Mouse (Mus musculus) liver, postnatal 0 days (tissue): ENCODE results near the gene Nfkb2. TPM values are rescaled to one million over a fixed set of nuclear protein-coding genes. Genes with fewer than 3 reads are reported as not detected.
A peak's percentile ranks its signal among the peaks of the same experiment; 100 is the strongest.

ENCODE experiments used
- ATAC-seq: fragments of 200-750 bp; cut with Nextera tagmentation; 2 replicates; pipeline ENCODE4 v1.8.0; 2017; ENCODE audit warnings: mild to moderate bottlenecking, moderate library complexity
- DNase-seq: peaks from one replicate; pipeline ENCODE4 v3.0.0-alpha.2; 2016
- H3K27ac ChIP-seq: fragments of 300-500 bp; sonication (generic); 2 replicates; pipeline ENCODE4 v1.5.1; 2014; ENCODE audit warnings: antibody characterized with exemption, moderate library complexity, mild to moderate bottlenecking, low read depth
- H3K27me3 ChIP-seq: fragments of 300-500 bp; sonication (generic); 2 replicates; pipeline ENCODE4 v1.6.1; 2014; ENCODE audit warnings: low read length, control low read depth, mixed read lengths; ENCODE audit not compliant: insufficient read depth
- H3K36me3 ChIP-seq: fragments of 300-500 bp; sonication (generic); replicated peaks from 2 replicates; pipeline ENCODE4 v1.6.1; 2014; ENCODE audit warnings: mild to moderate bottlenecking, control low read depth, low read length, moderate library complexity, mixed read lengths; ENCODE audit not compliant: insufficient read depth
- H3K4me1 ChIP-seq: fragments of 300-500 bp; sonication (generic); 2 replicates; pipeline ENCODE4 v1.6.1; 2014; ENCODE audit warnings: antibody characterized with exemption, mild to moderate bottlenecking, control low read depth; ENCODE audit not compliant: insufficient read depth
- H3K4me2 ChIP-seq: fragments of 300-500 bp; sonication (generic); 2 replicates; pipeline ENCODE4 v1.6.1; 2014; ENCODE audit warnings: low read depth, mild to moderate bottlenecking, low read length, moderate library complexity, mixed read lengths
- H3K4me3 ChIP-seq: fragments of 300-500 bp; sonication (generic); 2 replicates; pipeline ENCODE4 v1.5.1; 2014; ENCODE audit warnings: low read depth, low read length
- H3K9ac ChIP-seq: fragments of 300-500 bp; sonication (generic); replicated peaks from 2 replicates; pipeline ENCODE4 v1.6.1; 2014; ENCODE audit warnings: mild to moderate bottlenecking, moderate library complexity
- H3K9me3 ChIP-seq: fragments of 300-500 bp; sonication (generic); 2 replicates; pipeline ENCODE4 v1.6.1; 2016; ENCODE audit warnings: mild to moderate bottlenecking, control low read depth, low read length, mixed read lengths
- CTCF ChIP-seq: sonication (generic); IDR thresholded peaks from 2 replicates; pipeline ENCODE4 v1.5.1; 2016; ENCODE audit warnings: antibody characterized with exemption, low read depth
- EP300 ChIP-seq: IDR thresholded peaks from 2 replicates; pipeline ENCODE4 v1.6.1; 2016; ENCODE audit warnings: antibody characterized with exemption, low read depth, mild to moderate bottlenecking
- WGBS: fragments of 180-500 bp; shearing (Covaris S2); extraction: QIAGEN DNeasy Blood & Tissue Kit; methylation state at CpG from one replicate; pipeline ENCODE4 v1.1.7; 2014; ENCODE audit not compliant: insufficient replicate concordance; 5-methylcytosine and 5-hydroxymethylcytosine counted together
- microRNA counts: library from miRNA; unstranded; fragments of <30 nt; microRNA quantifications from one replicate; lab custom pipeline; 2015
- microRNA-seq: library from miRNA; unstranded; fragments of <30 nt; microRNA quantifications from one replicate; pipeline ENCODE4, GENCODE M21; 2016
- polyA plus RNA-seq: library from polyadenylated mRNA; unstranded; fragments of >200 nt; fragmentation: Nextera tagmentation; extraction: Ambion mirVana; gene quantifications from 2 replicates; pipeline ENCODE4 v1.2.1, GENCODE M21; 2015

Nfkb2 gene
- polyA plus RNA-seq, 1 experiment from 2014 or later = 3.5 TPM

GRCm38 (mm10) chr19:46350168-46350932 is 46.2 kb downstream of the Nfkb2 start, which contains the start of gene 2310034G01Rik:
Gene 2310034G01Rik, minus strand, starts transcription at chr19:46350302.
- Histone ChIP-seq H3K27ac (peak within 1 kb of the TSS; percentile 49), H3K9me3 (no peaks in the 10 kb centered on the region), H3K9ac (peak within 1 kb of the TSS; percentile 68), H3K4me3 (peak within 1 kb of the TSS; percentile 58), H3K36me3 (no peaks in the 10 kb centered on the region), H3K4me1 (peaks cover 18% of the 10 kb centered on the region), H3K4me2 (peak within 1 kb of the TSS; percentile 97), H3K27me3 (no peaks in the 10 kb centered on the region)
- ATAC-seq (no peak), DNase-seq (no peak)
- TF ChIP-seq EP300 (no peak), CTCF (no peak)
- 60% methylated on average over 10 of the region's 10 CpGs for whole genome bisulfite sequencing

- TF ChIP-seq EP300 (no peak), CTCF (no peak)
- under 1% methylated on average over 29 of the region's 29 CpGs for WGBS
- H3K9me3 ChIP-seq = no peaks in the 10 kb centered on the region
- H3K27ac ChIP-seq = peak overlapping the region; percentile 24
- ATAC-seq (peak; percentile 95), DNase-seq (peak; percentile 88)
- peaks cover 21% of the 10 kb centered on the region for H3K4me1 ChIP-seq
- peak overlapping the region; percentile 66 for H3K9ac ChIP-seq
- H3K4me2 ChIP-seq = peak overlapping the region; percentile 97
- H3K4me3 ChIP-seq = peak overlapping the region; percentile 66
- no peaks in the 10 kb centered on the region for H3K27me3 ChIP-seq
- H3K36me3 ChIP-seq = no peaks in the 10 kb centered on the region
These were observed 52.6 kb downstream of the Nfkb2 start for GRCm38 (mm10) chr19:46356701-46357138.

GRCm38 (mm10) chr19:46357344-46358280 is 53.5 kb downstream of the Nfkb2 start:
- ATAC-seq = 0 out of 2 replicates have a peak, but pooled peaks have one; percentile 27
- no peak for DNase-seq
- Histone ChIP-seq H3K9ac (peak overlapping the region; percentile 66), H3K4me3 (peak overlapping the region; percentile 66), H3K4me2 (peak overlapping the region; percentile 97), H3K27me3 (no peaks in the 10 kb centered on the region), H3K27ac (peak overlapping the region; percentile 26; the same call in 1 of the 2 replicates), H3K4me1 (peaks cover 21% of the 10 kb centered on the region), H3K9me3 (no peaks in the 10 kb centered on the region), H3K36me3 (no peaks in the 10 kb centered on the region)
- TF ChIP-seq CTCF (no peak), EP300 (no peak)
- WGBS = 7% methylated on average over 25 of the region's 25 CpGs

- no peak overlapping the region for H3K4me3 ChIP-seq
- TF ChIP-seq EP300 = no peak
- TF ChIP-seq CTCF = no peak
- no peak overlapping the region for H3K9ac ChIP-seq
- no peaks in the 10 kb centered on the region for H3K36me3 ChIP-seq
- H3K27ac ChIP-seq = 0 out of 2 replicates have a peak overlapping the region, but pooled peaks have one; percentile 23
- H3K27me3 ChIP-seq = no peaks in the 10 kb centered on the region
- no peaks in the 10 kb centered on the region for H3K9me3 ChIP-seq
- ATAC-seq = peak; percentile 26; the same call in 1 of the 2 replicates
- 34% methylated on average over 4 of the region's 4 CpGs for WGBS
- peaks cover 22% of the 10 kb centered on the region for H3K4me1 ChIP-seq
- peak overlapping the region; percentile 97 for H3K4me2 ChIP-seq
- DNase-seq = no peak
These were observed 54.3 kb downstream of the Nfkb2 start for GRCm38 (mm10) chr19:46358381-46358780.

MicroRNA genes within 50 kb of the gene (microRNA counts, 519-probe panel; counts per million panel counts)
- 1,154 counts per million, percentile 7 among the panel's probes with 10 or more counts for microRNA mmu-miR-146b (lab: Ali Mortazavi, UCI)

Small RNAs within 50 kb of the gene (microRNA-seq; reads per million reads assigned to microRNA genes)
- 2.4 reads per million for gene Mir146b

Other genes with a start within 250 kb of the Nfkb2 start
- gene Nolc1, start 228.5 kb upstream of the Nfkb2 start, polyA plus RNA-seq = 23.1 and 26.9 TPM in 2 replicates
- 0.24 and 0.26 TPM in 2 replicates for gene Elovl3, start 172.4 kb upstream of the Nfkb2 start, polyA plus RNA-seq
- gene Pitx3, start 156.0 kb upstream of the Nfkb2 start, polyA plus RNA-seq = 0.19 TPM in 1 of 2 replicates, not detected in the other
- gene Gbf1, start 151.8 kb upstream of the Nfkb2 start, polyA plus RNA-seq = 9.8 and 12.0 TPM in 2 replicates
- gene Psd, start 22.8 kb downstream of the Nfkb2 start, polyA plus RNA-seq = 1.9 and 2.0 TPM in 2 replicates
- gene Fbxl15, start 23.9 kb downstream of the Nfkb2 start, polyA plus RNA-seq = 8.6 and 8.8 TPM in 2 replicates
- gene Cuedc2, start 34.4 kb downstream of the Nfkb2 start, polyA plus RNA-seq = 52.4 and 53.8 TPM in 2 replicates
- 3.4 and 3.9 TPM in 2 replicates for gene Mfsd13a, start 36.8 kb downstream of the Nfkb2 start, polyA plus RNA-seq
- 0.75 and 1.0 TPM in 2 replicates for gene 2310034G01Rik, start 46.0 kb downstream of the Nfkb2 start, polyA plus RNA-seq
- gene Actr1a, start 91.4 kb downstream of the Nfkb2 start, polyA plus RNA-seq = 31.8 and 35.4 TPM in 2 replicates
- gene Sufu, start 92.6 kb downstream of the Nfkb2 start, polyA plus RNA-seq = 3.7 and 3.8 TPM in 2 replicates
- gene Trim8, start 197.4 kb downstream of the Nfkb2 start, polyA plus RNA-seq = 7.9 and 9.8 TPM in 2 replicates